Mouse (Mus musculus) embryo, embryonic 9.5 days (tissue): ENCODE measurements around the gene Pelp1.
A peak's percentile ranks its signal among the peaks of the same experiment; 100 is the strongest.
"Not testable (repeated sequence)": the region's sequence is repeated elsewhere in the genome, so short reads cannot be mapped to it uniquely, and the experiment has no call there.

Experiments used
- DNase-seq: peaks from one replicate; pipeline ENCODE4 v3.0.0-alpha.2; 2017; ENCODE audit errors: extremely low spot score

The Pelp1 gene

DNA sequence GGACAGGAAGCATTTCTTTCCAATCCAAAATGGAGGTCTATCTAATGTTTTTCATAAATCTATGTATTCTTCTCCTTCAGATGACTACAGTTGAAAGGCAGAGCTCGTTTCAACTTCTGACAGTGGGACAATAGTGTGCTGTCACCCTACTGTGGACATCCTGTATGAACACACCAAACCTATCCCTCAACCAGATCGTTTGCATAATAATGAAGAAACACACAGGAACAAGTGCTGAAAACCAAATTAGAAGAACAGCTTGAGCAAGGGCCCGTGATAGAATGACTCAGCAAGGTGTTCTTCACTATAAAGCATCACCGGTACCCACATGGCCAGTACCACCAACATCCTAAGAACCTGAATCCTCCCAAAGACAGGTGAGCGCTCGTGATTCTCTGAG lies 16.8 kb upstream of the Pelp1 start:
- not testable (repeated sequence) for DNase-seq

DNA sequence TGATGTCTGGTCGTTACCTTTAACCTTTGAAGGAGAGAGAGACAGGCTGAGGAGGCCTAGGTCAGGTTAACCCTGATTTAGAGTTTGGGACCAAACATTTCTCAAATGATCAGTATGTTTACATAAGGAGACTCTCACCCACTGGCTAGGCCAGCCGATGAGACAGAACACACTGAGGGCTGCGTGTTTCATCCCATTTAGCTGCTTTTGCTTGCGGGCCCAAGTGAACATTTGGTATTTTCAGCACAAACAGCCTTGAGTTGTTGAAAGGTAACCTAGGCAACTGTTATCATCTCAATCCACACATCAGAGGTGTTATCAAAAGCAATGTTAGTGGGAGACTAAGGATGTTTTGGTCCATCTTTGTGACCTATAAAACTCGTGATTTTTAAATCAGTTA lies 9.7 kb upstream of the Pelp1 start:
- no peak for DNase-seq

GRCm38 (mm10) chr11:70418199-70418598 lies 8.4 kb upstream of the Pelp1 start:
- no peak for DNase-seq

DNA sequence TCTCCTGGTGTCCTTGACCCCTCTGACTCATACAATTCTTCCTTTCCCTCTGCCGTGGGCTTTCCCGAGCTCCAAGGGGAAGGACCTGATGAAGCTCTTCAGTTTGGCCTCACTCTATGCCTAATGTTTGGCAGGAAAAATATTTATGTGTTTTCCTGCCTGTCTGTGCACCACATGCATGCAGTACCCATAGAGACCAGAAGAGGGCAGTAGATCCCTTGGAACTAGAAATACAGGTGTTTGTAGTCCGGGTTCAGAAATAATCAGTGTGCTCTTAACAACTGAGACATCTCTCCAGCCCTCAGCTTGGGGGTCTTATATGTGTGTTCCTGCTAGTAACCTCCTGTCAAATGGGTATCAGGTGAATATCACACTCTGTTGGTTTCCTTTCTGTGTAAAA lies 4.1 kb upstream of the Pelp1 start:
- peak; percentile 77 for DNase-seq

- no peak for DNase-seq
Observed at GRCm38 (mm10) chr11:70412591-70412990, 2.8 kb upstream of the Pelp1 start.

GRCm38 (mm10) chr11:70410297-70410643 lies 439 bp upstream of the Pelp1 start:
- DNase-seq = no peak

DNA sequence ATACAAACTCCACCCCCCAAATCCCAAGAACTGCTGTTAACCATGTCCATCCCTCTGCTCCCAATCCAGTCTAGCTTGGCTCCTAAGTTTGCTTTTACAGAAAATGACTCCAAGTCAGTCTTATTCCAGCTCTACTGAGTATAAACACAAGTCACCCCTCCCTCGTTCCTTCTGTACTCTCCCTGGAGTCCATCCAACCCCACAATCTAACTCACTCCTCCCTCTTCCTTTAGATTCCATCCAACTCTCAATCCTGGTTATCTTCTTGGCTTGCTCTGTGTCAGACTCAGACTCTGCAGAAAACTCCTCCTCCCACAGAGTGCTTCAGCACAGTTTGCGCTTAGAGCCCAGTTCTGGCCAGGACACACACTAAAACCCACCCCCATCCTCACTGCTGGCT lies 6.2 kb downstream of the Pelp1 start:
- no peak for DNase-seq

- DNase-seq = no peak
Observed at GRCm38 (mm10) chr11:70389421-70389820, 20.4 kb downstream of the Pelp1 start.

DNA sequence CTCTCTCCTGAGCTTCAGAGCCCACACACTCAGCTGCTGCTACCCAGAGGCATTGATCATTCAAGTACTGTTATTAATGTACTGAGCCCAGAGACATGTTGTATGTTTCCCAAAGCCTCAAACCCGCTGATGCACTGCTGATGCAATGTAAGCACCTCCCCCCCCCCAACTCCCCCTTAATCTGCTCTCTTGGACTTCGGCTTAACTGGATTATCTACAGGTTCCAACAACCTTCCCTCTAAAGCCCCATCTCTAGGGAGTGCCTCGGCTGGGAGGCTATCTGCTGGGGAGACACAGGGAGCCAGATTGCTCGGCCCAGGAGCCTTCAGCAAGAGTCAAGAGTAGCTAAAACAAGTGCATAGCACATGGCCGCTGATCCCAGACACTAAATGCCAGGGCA lies 22.4 kb downstream of the Pelp1 start:
- no peak for DNase-seq

GRCm38 (mm10) chr11:70384136-70384535 lies 25.7 kb downstream of the Pelp1 start:
- DNase-seq = no peak

DNA sequence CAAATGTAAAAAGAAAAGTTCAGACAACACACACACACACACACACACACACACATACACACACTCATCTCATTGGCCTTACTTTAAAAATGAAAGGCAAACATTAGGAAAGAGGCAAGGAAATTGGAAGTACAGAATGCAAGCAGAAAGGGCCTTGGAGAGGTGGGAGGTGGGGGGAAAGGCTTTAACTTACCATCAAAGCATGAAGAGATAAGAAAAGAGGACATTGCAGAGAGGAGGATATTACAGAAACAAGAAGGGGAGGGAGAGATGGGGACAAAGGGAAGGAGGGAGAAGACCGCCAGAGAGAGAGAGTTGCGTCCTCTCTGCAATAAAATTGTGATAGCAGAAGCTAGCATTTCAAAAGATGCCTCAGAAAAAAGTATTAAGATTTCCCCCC lies 28.5 kb downstream of the Pelp1 start:
- no peak for DNase-seq

DNA sequence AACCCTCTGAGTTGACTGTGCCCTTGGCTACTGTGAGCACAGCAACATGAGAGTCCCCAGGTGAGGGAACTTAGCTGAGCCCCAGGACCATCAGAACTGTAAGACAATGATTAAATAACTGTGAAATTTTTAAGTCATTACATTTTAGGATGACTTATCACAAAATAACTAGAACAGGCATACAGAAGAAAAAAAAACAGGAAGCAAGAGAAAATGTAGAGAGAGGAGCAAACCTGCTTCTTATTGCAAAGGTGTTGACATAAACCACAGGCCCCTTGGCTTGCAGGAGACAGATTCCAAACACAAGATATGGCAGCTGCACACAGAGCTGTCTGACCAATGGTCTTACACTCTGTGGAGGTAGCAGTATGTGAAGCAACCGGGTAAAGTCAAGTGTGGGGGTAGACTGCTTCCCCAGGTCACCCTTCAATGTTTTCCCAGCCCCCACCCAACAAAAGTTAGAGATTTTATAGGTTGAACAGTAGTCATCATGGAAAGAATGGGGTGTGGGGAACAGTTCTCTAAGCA lies 29.3 kb downstream of the Pelp1 start:
- DNase-seq = no peak

GRCm38 (mm10) chr11:70376054-70376453 lies 33.8 kb downstream of the Pelp1 start:
- no peak for DNase-seq

DNA sequence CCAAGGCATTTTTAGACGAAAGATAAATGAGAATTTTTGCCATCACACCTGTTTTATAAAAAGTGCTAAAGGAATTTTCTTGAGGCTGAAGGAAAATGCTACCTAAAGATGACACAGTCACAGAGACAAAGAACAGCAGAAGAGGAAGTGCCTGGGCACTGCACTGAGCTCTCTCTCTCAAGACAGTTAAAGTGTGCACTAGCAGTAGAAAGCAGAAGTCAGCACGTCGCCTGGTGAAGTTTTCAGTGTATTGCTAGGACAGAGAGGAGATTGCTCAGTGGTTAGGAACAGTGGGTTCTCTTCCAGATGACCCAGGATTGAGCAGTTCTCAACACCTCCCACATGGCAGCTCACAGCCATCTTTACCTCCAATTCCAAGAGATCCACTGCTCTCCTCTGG lies 35.5 kb downstream of the Pelp1 start:
- DNase-seq = no peak

DNA sequence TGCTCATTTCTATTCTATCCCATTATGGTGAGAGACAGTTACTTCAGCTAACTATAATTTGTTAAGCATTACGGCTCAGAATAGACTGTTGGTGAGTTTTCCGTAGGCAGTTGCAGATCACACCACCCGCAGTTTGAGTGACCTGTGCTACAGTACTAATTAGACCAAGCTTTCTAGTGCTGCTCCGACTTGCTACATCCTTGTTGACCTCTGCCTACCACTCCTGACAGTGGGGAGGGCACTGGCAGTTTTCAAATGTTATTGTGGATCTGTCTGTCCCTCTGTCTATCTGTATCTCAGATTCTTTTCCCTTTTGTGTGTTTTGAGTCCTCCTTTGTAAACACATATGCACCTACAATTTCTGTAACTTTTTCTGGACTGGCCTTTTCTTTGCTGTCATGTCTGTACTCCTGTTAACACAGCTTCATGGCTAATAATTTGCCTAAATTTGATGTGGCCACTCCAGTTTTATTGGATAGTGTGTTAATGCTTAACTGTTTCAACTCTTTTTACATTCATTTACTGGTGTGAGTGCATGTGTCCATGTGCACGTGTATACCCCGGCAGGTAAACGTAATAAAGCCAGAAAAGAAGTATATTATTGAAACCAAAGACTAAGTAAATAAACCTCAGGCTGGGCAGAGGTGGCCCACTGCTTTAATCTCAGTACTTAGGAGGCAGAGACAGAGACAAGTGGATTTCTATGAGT lies 36.8 kb downstream of the Pelp1 start:
- no peak for DNase-seq

DNA sequence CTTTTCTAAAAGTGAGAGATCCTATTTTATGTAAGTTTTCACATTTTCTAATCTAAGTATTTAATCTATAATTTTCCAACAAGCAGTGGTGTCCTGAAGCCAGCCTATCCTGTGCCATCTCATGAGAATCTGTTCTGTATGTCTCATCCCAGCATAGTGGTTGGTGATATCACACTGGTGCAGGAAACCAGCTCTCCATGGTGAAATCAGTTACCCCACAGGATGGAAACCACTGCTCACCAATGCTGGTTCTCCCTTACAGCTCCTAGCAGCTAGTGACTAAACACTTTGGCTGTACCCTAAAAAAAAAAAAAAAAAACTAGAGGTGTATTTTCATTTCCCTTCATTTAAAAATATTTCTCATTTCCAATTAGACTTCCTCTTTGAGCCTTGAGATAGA lies 37.4 kb downstream of the Pelp1 start:
- no peak for DNase-seq

GRCm38 (mm10) chr11:70368626-70369025 lies 41.2 kb downstream of the Pelp1 start:
- not testable (repeated sequence) for DNase-seq

GRCm38 (mm10) chr11:70367701-70368100 lies 42.1 kb downstream of the Pelp1 start:
- DNase-seq = not testable (repeated sequence)

DNA sequence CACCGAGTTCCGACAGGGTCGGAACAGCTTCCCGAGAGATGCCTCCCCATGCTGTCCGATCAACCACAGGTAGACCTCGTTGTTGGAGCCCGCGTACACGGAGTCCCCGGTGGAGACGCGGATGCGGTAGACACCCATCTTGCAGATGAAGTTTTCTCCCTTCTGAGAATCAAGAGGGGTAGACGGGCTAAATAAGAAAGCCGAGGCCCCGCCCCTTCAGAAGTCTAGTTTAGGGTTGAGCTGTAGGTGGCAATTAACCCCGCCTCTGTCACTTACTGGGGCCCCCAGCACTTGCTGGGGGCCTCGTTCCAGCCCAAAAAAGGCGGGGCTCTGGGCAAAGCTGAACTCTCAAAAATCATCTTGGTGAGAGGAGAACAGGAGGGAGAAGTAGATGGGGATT lies 58.0 kb downstream of the Pelp1 start, which contains the start of gene Alox15:
Gene Alox15, minus strand, starts transcription at position 164 of the 400 bp plus-strand sequence.
- DNase-seq = peak; percentile 25

DNA sequence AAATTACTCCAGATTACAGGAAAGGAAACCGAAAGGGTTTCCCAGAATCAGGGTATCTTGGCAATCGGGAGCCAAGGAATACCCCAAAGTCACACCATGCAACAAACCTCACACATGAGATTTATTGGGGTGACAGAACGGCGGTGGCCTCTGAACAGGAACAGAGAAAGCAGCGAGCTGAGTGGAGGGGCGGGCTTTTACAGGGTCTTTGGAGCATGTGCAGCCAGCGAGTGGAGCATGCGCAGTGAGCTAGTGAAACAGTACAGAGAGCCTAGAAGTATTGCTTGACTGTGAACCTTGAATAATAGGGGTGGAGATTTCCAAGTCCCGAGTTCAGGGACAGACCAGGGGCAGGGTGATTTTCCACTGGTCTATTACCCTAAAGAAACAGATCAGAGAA lies 61.2 kb downstream of the Pelp1 start:
- no peak for DNase-seq

DNA sequence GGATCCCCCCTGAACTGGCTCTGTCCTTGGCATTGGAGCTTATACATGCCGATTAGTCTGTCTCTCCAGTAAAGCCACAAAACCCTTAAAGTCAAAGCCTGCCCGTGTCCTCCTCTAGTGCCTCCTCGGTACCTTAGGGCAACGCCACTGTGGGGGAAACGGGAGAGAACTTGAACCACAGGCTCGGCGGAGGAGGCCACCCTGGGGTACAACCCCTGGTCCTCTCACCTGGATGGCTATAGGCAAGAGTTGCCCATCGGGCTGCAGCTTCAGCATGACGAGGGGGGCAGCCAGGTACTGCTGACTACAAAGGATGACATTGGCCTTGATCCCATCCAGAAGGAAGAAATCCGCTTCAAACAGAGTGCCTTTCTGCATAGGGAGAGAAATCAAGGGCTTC lies 62.0 kb downstream of the Pelp1 start:
- DNase-seq = no peak

GRCm38 (mm10) chr11:70345546-70345945 lies 64.3 kb downstream of the Pelp1 start:
- no peak for DNase-seq

GRCm38 (mm10) chr11:70345061-70345460 lies 64.8 kb downstream of the Pelp1 start:
- DNase-seq = no peak
